Mouse (Mus musculus) embryonic facial prominence, embryonic 13.5 days (tissue): ENCODE measurements around the gene Olfr221. TPM values are rescaled to one million over a fixed set of nuclear protein-coding genes. Genes with fewer than 3 reads are reported as not detected.

ENCODE experiments used
- ATAC-seq: fragments of 200-750 bp; cut with Nextera tagmentation; 2 replicates; pipeline ENCODE4 v1.8.0; 2017; ENCODE audit warnings: low read depth; ENCODE audit not compliant: insufficient number of reproducible peaks, insufficient read depth, low FRiP score, low TSS enrichment
- H3K27ac ChIP-seq: fragments of 300-500 bp; sonication (generic); 2 replicates; pipeline ENCODE4 v1.5.1; 2015; ENCODE audit warnings: moderate library complexity, mild to moderate bottlenecking, inconsistent platforms
- H3K27me3 ChIP-seq: fragments of 300-500 bp; sonication (generic); 2 replicates; pipeline ENCODE4 v1.6.1; 2015; ENCODE audit warnings: mild to moderate bottlenecking, inconsistent platforms
- H3K36me3 ChIP-seq: fragments of 300-500 bp; sonication (generic); 2 replicates; pipeline ENCODE4 v1.6.1; 2015; ENCODE audit warnings: mild to moderate bottlenecking, inconsistent platforms
- H3K4me1 ChIP-seq: fragments of 300-500 bp; sonication (generic); 2 replicates; pipeline ENCODE4 v1.6.1; 2015; ENCODE audit warnings: inconsistent platforms
- H3K4me2 ChIP-seq: fragments of 300-500 bp; sonication (generic); 2 replicates; pipeline ENCODE4 v1.6.1; 2015; ENCODE audit warnings: moderate library complexity, mild to moderate bottlenecking, inconsistent platforms
- H3K4me3 ChIP-seq: fragments of 300-500 bp; sonication (generic); 2 replicates; pipeline ENCODE4 v1.5.1; 2015; ENCODE audit warnings: mild to moderate bottlenecking, inconsistent platforms
- H3K9ac ChIP-seq: fragments of 300-500 bp; sonication (generic); 2 replicates; pipeline ENCODE4 v1.6.1; 2015; ENCODE audit warnings: mild to moderate bottlenecking, inconsistent platforms
- H3K9me3 ChIP-seq: fragments of 300-500 bp; sonication (generic); 2 replicates; pipeline ENCODE4 v1.6.1; 2016; ENCODE audit warnings: inconsistent platforms
- whole genome bisulfite sequencing: fragments of 180-500 bp; shearing (Covaris S2); methylation state at CpG from one replicate; pipeline ENCODE4 v1.1.7; 2015; ENCODE audit warnings: mixed read lengths; 5-methylcytosine and 5-hydroxymethylcytosine counted together
- polyA plus RNA-seq: library from polyadenylated mRNA; unstranded; fragments of >200 nt; fragmentation: Nextera tagmentation; extraction: Ambion mirVana; gene quantifications from 2 replicates; pipeline ENCODE4 v1.2.1, GENCODE M21; 2015

Gene Olfr221
- polyA plus RNA-seq, 1 experiment from 2014 or later = not detected

DNA sequence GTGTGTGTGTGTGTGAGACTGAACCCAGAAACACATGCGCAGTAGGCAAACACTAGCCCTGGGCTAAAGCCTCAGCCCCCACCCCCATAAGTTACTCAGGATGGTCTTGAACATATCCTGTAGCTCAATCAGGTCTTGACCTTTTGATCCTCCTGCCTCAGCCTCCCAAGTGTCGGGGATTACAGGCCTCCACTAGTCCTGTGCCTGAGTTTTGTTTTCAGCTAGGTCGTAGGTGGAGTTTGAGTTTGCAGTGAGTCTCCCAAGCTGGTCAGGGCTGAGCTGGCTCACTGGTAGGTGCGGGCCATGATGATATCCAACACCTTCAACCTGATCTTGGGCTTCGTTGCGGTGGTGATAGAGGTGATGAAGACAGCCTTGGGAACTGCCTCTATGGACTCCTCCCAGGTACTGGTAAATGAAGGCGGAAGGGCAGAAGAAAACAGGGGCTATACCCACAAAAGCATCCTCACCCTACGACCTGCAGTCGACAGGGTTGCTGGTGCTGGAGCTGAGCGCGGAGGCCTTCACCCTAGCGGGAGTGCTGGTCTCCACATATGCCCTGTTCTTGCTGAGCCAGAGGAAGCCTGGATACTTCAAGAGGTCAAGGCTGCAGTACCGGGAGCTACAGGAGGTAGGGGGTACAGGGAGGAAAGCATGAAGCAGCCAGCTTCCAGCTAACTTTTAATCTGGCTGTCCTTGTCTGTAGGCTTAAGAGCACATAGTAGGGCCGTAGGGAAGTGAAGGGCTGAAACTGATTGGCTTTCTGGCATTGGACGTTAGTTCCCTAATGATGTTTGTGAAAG is 23.8 kb downstream of the Olfr221 start:
- Histone ChIP-seq H3K4me2 (peak overlapping the region; percentile 68), H3K4me1 (peaks cover 45% of the 10 kb centered on the region), H3K36me3 (no peaks in the 10 kb centered on the region), H3K27me3 (no peaks in the 10 kb centered on the region), H3K9me3 (no peaks in the 10 kb centered on the region), H3K27ac (peak overlapping the region; percentile 99; the same call in 1 of the 2 replicates), H3K4me3 (peak overlapping the region; percentile 71), H3K9ac (peak overlapping the region; percentile 97)
- ATAC-seq = no peak
- 89% methylated on average over 15 of the region's 15 CpGs for WGBS

DNA sequence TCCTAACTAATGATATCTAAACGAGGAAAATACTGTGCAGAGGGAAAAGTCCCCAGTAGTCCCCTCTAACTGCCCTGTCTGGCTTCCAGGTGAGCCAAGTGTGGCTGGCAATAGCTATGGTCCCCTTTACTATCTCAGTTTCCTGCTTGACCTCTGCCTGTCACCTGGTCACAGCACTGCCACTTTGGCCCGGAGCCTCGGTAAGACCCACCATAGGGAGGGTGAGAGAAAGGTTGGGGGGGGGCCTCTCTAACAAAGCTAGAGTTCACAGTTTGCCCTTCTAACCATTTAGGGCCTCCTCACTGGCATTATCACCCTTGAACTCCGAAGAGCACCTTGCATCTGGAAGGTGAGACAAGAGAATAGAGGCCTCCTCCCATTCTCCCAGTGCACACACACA is 24.6 kb downstream of the Olfr221 start:
- no peak for ATAC-seq
- H3K27ac ChIP-seq = no peak overlapping the region

DNA sequence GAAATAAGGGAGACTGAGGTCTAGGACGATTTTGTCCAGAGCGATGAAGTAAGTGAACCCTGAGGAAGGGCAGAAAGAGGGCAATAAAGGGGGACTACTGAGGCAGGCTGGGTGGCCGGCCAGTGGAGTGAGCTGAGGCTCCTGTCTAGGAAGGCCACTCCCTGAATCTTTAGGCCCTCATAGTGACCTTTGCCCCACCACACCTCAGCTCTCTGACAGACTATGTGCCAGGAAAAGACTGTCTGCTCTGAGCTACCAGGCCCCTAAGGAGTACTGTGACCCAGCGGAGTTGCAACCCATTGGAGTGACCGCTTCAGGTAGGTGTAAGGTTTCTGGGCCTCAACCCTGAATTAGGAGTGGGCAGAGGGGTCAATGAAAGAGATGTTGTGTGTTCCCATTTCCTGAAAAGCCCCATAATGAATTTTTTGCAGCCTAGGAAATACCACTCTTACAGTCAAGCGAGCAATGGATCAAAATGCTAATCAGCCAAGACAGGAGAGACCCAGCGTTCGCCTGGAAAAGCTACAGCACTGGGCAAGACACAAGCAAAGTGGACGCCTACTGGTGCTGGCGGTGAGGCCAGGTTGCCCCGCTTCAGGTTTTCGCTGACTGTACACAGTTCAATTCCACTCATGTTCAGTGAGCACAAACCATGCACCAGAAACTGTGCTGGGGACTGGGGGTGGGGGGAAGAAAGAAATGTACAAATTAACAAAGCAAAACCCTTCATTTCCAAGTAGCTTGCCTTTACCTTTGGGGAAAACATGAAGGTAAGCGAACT is 25.4 kb downstream of the Olfr221 start:
- H3K4me3 ChIP-seq = 0 out of 2 replicates have a peak overlapping the region, but pooled peaks have one; percentile 2
- H3K27me3 ChIP-seq = no peaks in the 10 kb centered on the region
- H3K9ac ChIP-seq = 0 out of 2 replicates have a peak overlapping the region, but pooled peaks have one; percentile 21
- H3K9me3 ChIP-seq = no peaks in the 10 kb centered on the region
- no peak for ATAC-seq
- H3K4me2 ChIP-seq = no peak overlapping the region
- WGBS = 79% methylated on average over 13 of the region's 13 CpGs
- no peaks in the 10 kb centered on the region for H3K36me3 ChIP-seq
- peaks cover 49% of the 10 kb centered on the region for H3K4me1 ChIP-seq
- 0 out of 2 replicates have a peak overlapping the region, but pooled peaks have one; percentile 92 for H3K27ac ChIP-seq

More for the DNA sequence above, 24.6 kb downstream of the Olfr221 start:
- WGBS = 89% methylated on average over 4 of the region's 4 CpGs
- Histone ChIP-seq H3K9ac (no peak overlapping the region), H3K4me2 (no peak overlapping the region), H3K9me3 (no peaks in the 10 kb centered on the region), H3K36me3 (no peaks in the 10 kb centered on the region), H3K4me1 (peaks cover 46% of the 10 kb centered on the region), H3K27me3 (no peaks in the 10 kb centered on the region), H3K4me3 (no peak overlapping the region)

DNA sequence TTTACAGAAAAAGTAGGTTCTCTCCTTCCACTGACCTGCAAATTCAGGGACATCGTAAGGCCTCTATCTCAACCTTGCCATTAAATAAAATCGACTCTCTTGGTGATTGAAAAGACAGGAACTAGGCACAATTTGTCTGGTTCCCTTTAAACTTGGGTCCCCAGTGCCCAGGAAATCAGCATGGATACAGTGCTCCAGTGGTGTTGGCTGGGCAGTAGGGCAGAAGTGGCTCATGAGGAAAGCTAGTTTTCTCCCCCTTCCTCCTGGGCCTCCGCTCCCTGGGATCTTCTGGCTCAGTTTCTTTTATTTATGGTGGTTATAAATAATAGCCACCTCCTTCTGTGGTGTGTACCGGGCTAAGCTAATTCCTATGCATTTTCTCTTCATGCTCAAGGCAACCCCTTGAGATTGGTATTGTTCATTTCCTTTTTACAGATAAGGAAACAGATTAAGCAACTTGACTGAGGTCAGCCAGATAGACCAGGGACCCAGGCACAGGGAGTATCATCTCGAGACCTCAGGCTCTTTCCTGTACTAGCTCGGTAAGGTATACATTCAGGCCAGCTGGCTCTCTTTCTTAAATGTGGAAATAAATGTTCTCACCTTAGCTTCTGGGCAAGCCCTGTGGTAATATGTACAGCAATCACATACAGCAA is 26.7 kb downstream of the Olfr221 start, which contains the start of gene Tmem253:
TSS of gene Tmem253 (plus strand) at position 214 of the 656 bp plus-strand sequence.
- Histone ChIP-seq H3K4me1 (peaks cover 51% of the 10 kb centered on the region), H3K9me3 (no peaks in the 10 kb centered on the region), H3K36me3 (no peaks in the 10 kb centered on the region), H3K9ac (peak within 1 kb of the TSS; percentile 80), H3K27ac (peak within 1 kb of the TSS; percentile 92), H3K4me2 (peak within 1 kb of the TSS; percentile 64), H3K27me3 (no peaks in the 10 kb centered on the region), H3K4me3 (peak within 1 kb of the TSS; percentile 61)
- no peak for ATAC-seq
- 39% methylated on average over 6 of the region's 6 CpGs for WGBS

DNA sequence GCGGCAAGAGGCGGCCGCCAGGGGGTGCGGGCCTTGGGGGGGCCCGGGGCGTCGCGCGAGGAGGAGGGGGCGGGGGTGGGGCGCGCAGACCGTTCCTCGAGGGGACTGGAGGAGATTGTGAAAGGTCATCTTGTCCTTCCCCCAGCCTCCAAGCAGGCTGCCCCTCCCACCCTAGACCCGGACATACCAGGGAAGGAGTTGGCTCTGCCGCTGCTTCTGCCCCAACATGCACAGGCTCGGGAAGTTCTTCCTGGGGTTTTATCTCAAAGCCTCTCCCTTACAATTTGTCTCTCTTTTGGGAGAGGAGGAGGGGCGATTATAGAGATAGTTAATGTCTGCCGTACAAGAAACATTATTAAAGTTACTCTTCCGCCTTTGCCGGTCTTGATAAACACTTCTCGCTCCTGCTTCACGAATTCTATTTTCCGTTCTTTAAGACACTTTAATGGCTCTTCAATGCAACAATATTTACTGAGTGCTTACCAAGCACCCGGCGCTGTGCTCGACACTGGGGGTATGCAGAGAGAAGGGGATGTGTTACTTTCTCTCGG is 27.4 kb downstream of the Olfr221 start:
- peak; percentile 10; the same call in 1 of the 2 replicates for ATAC-seq
- no peaks in the 10 kb centered on the region for H3K9me3 ChIP-seq
- WGBS = under 1% methylated on average over 18 of the region's 28 CpGs
- H3K27me3 ChIP-seq = no peaks in the 10 kb centered on the region
- H3K27ac ChIP-seq = peak overlapping the region; percentile 92
- no peaks in the 10 kb centered on the region for H3K36me3 ChIP-seq
- H3K9ac ChIP-seq = peak overlapping the region; percentile 80
- H3K4me1 ChIP-seq = peaks cover 58% of the 10 kb centered on the region
- peak overlapping the region; percentile 61 for H3K4me3 ChIP-seq
- peak overlapping the region; percentile 64 for H3K4me2 ChIP-seq

DNA sequence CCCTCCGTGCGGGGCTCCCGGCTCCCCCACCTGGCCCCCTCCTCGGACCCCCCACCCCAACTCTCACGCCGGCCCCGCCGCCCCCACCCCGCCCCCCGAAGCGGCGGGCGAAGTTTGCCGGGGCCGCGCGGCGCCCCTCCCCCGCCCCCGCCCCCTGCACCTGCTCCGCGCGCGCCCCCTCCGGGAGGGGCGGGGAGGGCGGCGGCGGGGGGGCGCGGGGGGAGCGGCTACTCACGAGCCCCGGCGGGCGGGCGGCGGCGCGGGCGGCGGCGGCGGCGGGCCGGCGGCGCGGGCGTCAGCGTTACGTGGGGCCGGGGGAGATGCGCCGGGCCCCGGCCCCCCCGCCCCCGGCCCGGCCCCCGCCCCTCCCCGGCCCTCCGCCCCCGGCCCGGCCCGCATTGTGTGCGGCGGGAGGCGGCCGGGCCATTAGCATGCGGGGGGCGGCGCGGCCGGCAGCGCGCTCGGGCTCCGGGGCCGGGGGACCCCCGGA is 27.9 kb downstream of the Olfr221 start:
- ATAC-seq = peak; percentile 43; the same call in 1 of the 2 replicates
- peaks cover 2% of the 10 kb centered on the region for H3K36me3 ChIP-seq
- H3K4me3 ChIP-seq = peak overlapping the region; percentile 61
- H3K27me3 ChIP-seq = no peaks in the 10 kb centered on the region
- H3K4me1 ChIP-seq = peaks cover 63% of the 10 kb centered on the region
- WGBS = under 1% methylated on average over 27 of the region's 80 CpGs
- H3K27ac ChIP-seq = peak overlapping the region; percentile 92
- peak overlapping the region; percentile 64 for H3K4me2 ChIP-seq
- H3K9ac ChIP-seq = peak overlapping the region; percentile 80
- H3K9me3 ChIP-seq = no peaks in the 10 kb centered on the region

DNA sequence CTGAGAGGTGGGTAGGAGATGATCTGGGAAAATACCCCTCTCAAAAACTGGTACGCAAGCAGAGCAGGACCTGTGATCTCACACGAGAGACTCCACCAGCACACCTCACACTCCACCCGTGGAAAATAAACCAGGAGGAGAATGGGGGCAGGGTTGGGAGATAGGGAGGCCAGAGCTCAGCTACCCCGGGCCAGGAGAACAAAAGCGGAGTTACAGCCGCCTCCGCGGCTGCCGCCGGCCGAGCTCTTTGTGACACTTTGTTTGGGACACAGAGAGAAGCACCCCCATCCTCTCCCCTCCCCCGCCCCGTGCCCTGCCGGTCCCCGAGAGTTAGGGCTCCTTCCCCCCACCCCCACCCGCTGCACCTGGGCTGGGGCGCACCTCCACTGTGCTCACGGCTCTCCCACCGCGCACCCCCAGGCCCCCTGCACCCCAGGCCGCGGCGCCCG is 28.5 kb downstream of the Olfr221 start:
- WGBS = under 1% methylated on average over 22 of the region's 24 CpGs
- H3K27ac ChIP-seq = peak overlapping the region; percentile 92

DNA sequence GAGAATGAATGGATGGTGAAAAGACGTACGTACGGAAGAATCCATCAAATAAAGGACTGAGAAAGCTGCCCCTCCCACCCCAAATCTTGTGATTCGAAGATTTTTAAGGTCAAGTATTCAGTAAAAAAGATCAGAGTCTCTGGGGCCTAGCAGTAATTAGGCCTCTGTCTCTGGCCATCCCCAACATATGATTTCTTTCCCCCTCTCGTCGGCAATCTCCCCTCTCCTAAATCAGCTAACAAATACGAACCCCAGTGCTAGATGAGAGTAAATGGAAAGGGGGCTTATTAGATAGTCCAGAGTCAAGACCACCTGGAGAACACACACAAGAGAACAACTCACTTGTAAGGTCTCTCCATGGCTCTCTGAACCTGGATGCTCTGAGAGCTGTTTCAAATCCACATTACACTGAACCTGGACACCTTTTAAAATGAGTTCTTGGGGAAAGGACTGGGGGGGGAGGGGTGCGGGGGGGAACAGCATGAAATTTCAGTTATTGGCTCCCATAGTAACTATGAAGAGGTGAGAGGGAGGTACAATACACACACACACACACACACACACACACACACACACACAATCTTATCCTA is 29.1 kb downstream of the Olfr221 start:
- Histone ChIP-seq H3K27ac (peak overlapping the region; percentile 92), H3K27me3 (no peaks in the 10 kb centered on the region), H3K9me3 (no peaks in the 10 kb centered on the region), H3K36me3 (peaks cover 13% of the 10 kb centered on the region), H3K9ac (peak overlapping the region; percentile 80), H3K4me1 (peaks cover 61% of the 10 kb centered on the region), H3K4me2 (peak overlapping the region; percentile 64), H3K4me3 (peak overlapping the region; percentile 61)
- 41% methylated on average over 8 of the region's 8 CpGs for WGBS
- no peak for ATAC-seq

More for the DNA sequence above, 28.5 kb downstream of the Olfr221 start:
- peaks cover 7% of the 10 kb centered on the region for H3K36me3 ChIP-seq
- peak; percentile 40; the same call in 1 of the 2 replicates for ATAC-seq
- H3K4me1 ChIP-seq = peaks cover 63% of the 10 kb centered on the region
- peak overlapping the region; percentile 80 for H3K9ac ChIP-seq
- H3K4me2 ChIP-seq = peak overlapping the region; percentile 64
- no peaks in the 10 kb centered on the region for H3K9me3 ChIP-seq
- H3K27me3 ChIP-seq = no peaks in the 10 kb centered on the region
- peak overlapping the region; percentile 61 for H3K4me3 ChIP-seq

DNA sequence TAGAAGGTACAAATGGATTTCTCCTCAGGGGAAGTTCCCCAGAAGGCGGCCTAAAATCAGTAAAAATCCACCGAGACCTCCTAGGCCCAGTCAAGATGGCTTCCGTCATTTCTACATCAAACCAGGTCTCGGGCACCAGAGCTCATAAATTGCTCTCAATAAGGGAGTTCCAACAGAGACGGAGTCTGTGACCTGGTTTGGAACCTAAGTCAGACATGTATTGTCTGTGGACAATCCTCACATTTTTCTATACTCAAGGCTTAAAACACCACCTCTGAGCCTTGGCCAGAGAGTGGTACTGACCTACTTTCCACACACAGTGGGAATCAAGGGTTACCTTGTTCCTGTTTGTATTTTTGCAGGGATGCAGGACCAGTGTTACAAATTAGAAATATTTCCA is 29.7 kb downstream of the Olfr221 start:
- no peaks in the 10 kb centered on the region for H3K9me3 ChIP-seq
- no peak overlapping the region for H3K9ac ChIP-seq
- no peaks in the 10 kb centered on the region for H3K27me3 ChIP-seq
- peak overlapping the region; percentile 64; the same call in 1 of the 2 replicates for H3K4me2 ChIP-seq
- H3K36me3 ChIP-seq = peaks cover 15% of the 10 kb centered on the region
- peaks cover 61% of the 10 kb centered on the region for H3K4me1 ChIP-seq
- 68% methylated on average over 5 of the region's 5 CpGs for WGBS
- no peak overlapping the region for H3K4me3 ChIP-seq
- no peak overlapping the region for H3K27ac ChIP-seq
- no peak for ATAC-seq

DNA sequence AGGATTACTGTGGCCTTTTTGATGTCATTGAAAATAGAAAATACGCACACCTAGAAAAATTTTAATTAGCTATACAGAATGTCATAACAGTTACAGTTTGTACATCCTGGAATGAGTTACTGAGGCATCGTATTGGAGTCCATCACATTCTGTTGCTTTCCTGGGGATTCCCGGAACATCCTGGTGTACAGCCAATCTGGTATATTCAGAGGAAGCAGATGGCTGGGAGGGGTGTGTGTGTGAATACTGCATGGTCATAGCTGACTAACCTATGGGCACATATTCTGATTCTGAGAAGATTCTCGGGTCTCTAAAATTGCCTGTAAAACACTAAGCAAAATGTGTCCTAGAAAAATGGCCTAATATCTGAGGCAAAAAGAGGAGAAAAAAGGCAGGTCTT is 30.2 kb downstream of the Olfr221 start:
- no peaks in the 10 kb centered on the region for H3K27me3 ChIP-seq
- WGBS = 67% methylated on average over 4 of the region's 4 CpGs
- ATAC-seq = no peak
- peaks cover 61% of the 10 kb centered on the region for H3K4me1 ChIP-seq
- H3K4me3 ChIP-seq = no peak overlapping the region
- H3K36me3 ChIP-seq = peaks cover 19% of the 10 kb centered on the region
- no peak overlapping the region for H3K27ac ChIP-seq
- no peak overlapping the region for H3K9ac ChIP-seq
- no peaks in the 10 kb centered on the region for H3K9me3 ChIP-seq
- no peak overlapping the region for H3K4me2 ChIP-seq
